7 mouse cellular contexts compared by ENCODE assay signal in the genomic region with DNA sequence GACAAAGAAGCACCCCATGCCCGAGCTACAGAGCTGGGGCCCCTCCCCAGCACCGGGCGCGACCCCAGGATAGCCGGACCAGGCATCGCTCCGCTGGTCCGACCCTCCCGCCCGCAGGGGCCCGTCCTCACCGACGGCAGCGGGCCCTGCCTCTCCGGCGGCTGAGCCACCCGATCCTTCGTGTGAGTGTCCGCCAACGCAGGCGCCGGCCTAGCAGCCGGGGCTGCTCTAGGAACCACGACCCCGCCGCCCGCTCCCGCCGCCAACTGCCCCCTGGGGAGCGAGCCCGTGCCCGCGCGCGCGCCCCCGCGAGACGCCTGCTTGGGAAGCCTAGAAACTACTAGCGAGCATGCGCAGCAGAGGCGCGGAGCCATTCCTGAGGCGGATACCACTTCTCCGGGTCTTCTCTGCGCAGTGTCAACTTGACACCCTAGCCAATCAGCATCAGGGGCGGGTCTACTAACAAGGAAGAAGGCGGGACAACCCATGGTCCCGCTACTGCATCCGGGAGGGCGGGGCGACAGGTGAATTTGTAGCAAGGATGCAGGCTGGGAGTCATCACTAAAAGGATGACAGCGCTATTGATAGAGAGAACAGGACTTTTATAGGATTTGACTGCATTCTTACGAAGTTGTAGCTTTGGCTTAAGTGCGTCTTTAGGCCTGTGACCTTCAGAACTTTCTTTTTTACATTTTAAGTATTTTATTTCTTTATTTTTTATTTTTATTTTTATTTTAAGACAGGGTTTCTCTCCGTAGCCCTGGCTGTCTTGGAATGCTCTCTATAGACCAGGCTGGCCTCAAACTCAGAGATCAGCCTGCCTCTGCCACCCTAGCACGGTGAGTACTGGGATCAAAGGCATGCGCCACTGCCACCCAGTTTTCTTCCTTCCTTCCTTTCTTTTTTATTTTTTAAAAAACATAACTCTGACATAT. TPM values are rescaled to one million over a fixed set of nuclear protein-coding genes. Genes with fewer than 3 reads are reported as not detected.
DNase-seq lines count a peak whose midpoint lies in the region; ATAC-seq lines count a peak whose summit lies in the region.

A gene (minus strand): TSS at position 319 of the 935 bp plus-strand sequence.

- H3K4me3 ChIP-seq in embryonic facial prominence, embryonic 11.5 days (ENCODE audit: low read depth, low read length), result peak within 1 kb of the TSS; percentile 76
- peak within 1 kb of the TSS; percentile 75 for H3K4me3 ChIP-seq in limb, embryonic 10.5 days
- H3K4me3 ChIP-seq in midbrain, embryonic 13.5 days (replicated peaks), result peak within 1 kb of the TSS; percentile 85

- H3K9me3 ChIP-seq in embryonic facial prominence, embryonic 11.5 days (replicated peaks; ENCODE audit: control insufficient read depth, low read length), result no peaks in the 10 kb centered on the region
- no peaks in the 10 kb centered on the region for H3K9me3 ChIP-seq in limb, embryonic 10.5 days (replicated peaks)
- no peaks in the 10 kb centered on the region for H3K9me3 ChIP-seq in midbrain, embryonic 13.5 days

- no peaks in the 10 kb centered on the region for H3K27me3 ChIP-seq in embryonic facial prominence, embryonic 11.5 days (ENCODE audit: control insufficient read depth, insufficient read depth, low read length)
- H3K27me3 ChIP-seq in limb, embryonic 10.5 days (ENCODE audit: low read depth, poor library complexity, severe bottlenecking), result no peaks in the 10 kb centered on the region
- H3K27me3 ChIP-seq in midbrain, embryonic 13.5 days, result no peaks in the 10 kb centered on the region

- H3K27ac ChIP-seq in embryonic facial prominence, embryonic 11.5 days (replicated peaks; ENCODE audit: low read depth, low read length), result peak within 1 kb of the TSS; percentile 53; the same call in 1 of the 2 replicates
- H3K27ac ChIP-seq in limb, embryonic 10.5 days, result peak within 1 kb of the TSS; percentile 95
- peak within 1 kb of the TSS; percentile 91 for H3K27ac ChIP-seq in midbrain, embryonic 13.5 days

- DNase-seq in adrenal gland, postnatal 14 days, result peak; percentile 98
- peak; percentile 99 for DNase-seq in embryonic facial prominence, embryonic 11.5 days (ENCODE audit: low spot score)
- DNase-seq in kidney, adult 11 months, result peak; percentile 99
- DNase-seq in limb, embryonic 10.5 days (ENCODE audit: low spot score), result peak; percentile 99
- peak; percentile 91 for DNase-seq in spleen, adult 12 weeks (ENCODE audit: low spot score)

- peak within 1 kb of the TSS; percentile 57 for H3K4me2 ChIP-seq in embryonic facial prominence, embryonic 11.5 days (ENCODE audit: low read depth, low read length)
- peak within 1 kb of the TSS; percentile 65 for H3K4me2 ChIP-seq in midbrain, embryonic 13.5 days (replicated peaks)

- H3K4me1 ChIP-seq in embryonic facial prominence, embryonic 11.5 days (ENCODE audit: control insufficient read depth, insufficient read depth, low read length), result no peaks in the 10 kb centered on the region
- H3K4me1 ChIP-seq in limb, embryonic 10.5 days, result peaks cover 15% of the 10 kb centered on the region
- peaks cover 28% of the 10 kb centered on the region for H3K4me1 ChIP-seq in midbrain, embryonic 13.5 days (replicated peaks)

- peak; percentile 98 for ATAC-seq in embryonic facial prominence, embryonic 11.5 days (replicated peaks; ENCODE audit: insufficient number of reproducible peaks, low FRiP score, low TSS enrichment, low read depth)
- peak; percentile 97 for ATAC-seq in granulocyte monocyte progenitor cell, adult 5-6 weeks (replicated peaks; ENCODE audit: poor library complexity, severe bottlenecking)
- ATAC-seq in midbrain, embryonic 13.5 days, result peak; percentile 98

- 3% methylated on average over 58 of the region's 58 CpGs for WGBS in embryonic facial prominence, embryonic 11.5 days
- 4% methylated on average over 58 of the region's 58 CpGs for WGBS in limb, embryonic 10.5 days
- 3% methylated on average over 58 of the region's 58 CpGs for whole genome bisulfite sequencing in midbrain, embryonic 13.5 days

- no peaks in the 10 kb centered on the region for H3K36me3 ChIP-seq in embryonic facial prominence, embryonic 11.5 days (replicated peaks; ENCODE audit: control insufficient read depth, insufficient read depth, low read depth, low read length)
- peaks cover 36% of the 10 kb centered on the region for H3K36me3 ChIP-seq in limb, embryonic 10.5 days
- H3K36me3 ChIP-seq in midbrain, embryonic 13.5 days, result peaks cover 16% of the 10 kb centered on the region

- peak within 1 kb of the TSS; percentile 94 for H3K9ac ChIP-seq in embryonic facial prominence, embryonic 11.5 days (replicated peaks; ENCODE audit: low read length)
- H3K9ac ChIP-seq in midbrain, embryonic 13.5 days (replicated peaks), result peak within 1 kb of the TSS; percentile 99

RNA-seq across cellular contexts. Expression of the gene that starts here (rescaled TPM):
- total RNA-seq in adrenal gland, postnatal 14 days (2021), result 44.4 and 46.4 TPM in 2 replicates
- polyA plus RNA-seq in embryonic facial prominence, embryonic 11.5 days (2014; fragmentation: Nextera tagmentation; extraction: Ambion mirVana), result 88.3 and 103 TPM in 2 replicates
- total RNA-seq in granulocyte monocyte progenitor cell, adult 5-6 weeks (2014; fragmentation: Nextera tagmentation), result 10.3 and 17.5 TPM in 2 replicates
- total RNA-seq in granulocyte monocyte progenitor cell, adult 5-6 weeks (2017), result 15.2 and 22.4 TPM in 2 replicates
- 177 and 183 TPM in 2 replicates for polyA plus RNA-seq in limb, embryonic 10.5 days (2016; fragmentation: Nextera tagmentation; extraction: Ambion mirVana)
- 238 and 243 TPM in 2 replicates for polyA plus RNA-seq in midbrain, embryonic 13.5 days (2015; fragmentation: Nextera tagmentation; extraction: Ambion mirVana)

Comparison
In these comparisons a context has a peak if more than half of its experiments do, and no peak if none do; other contexts are left out.
1. Peak in every context shown above with its lines: DNase-seq, ATAC-seq, H3K4me3 ChIP-seq and H3K27ac ChIP-seq.